Mouse (Mus musculus): ENCODE measurements around the gene Gm10775.

The Gm10775 gene

DNA sequence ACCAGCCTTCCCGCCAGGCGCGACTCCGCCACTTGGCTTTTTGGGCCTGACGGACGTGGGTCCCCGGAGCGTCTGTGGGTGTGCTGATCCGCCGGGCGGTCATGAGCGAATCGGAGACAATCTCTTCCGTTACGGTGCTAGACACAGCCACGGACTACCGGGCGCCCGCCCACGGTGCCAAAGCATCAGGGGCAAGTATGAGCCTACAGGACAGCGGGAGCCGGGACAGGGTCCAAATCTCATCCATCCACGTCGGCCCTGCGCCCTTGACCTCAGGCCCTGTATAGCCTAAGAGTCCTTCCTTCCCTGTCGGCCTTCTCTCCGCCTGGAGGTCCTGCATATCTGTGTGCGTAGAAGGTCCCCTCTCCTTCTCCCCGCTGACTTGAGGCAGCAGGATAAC, at the start of gene Gm10775:
Gene Gm10775, plus strand, starts transcription at position 301 of the 400 bp plus-strand sequence.
- no peak for DNase-seq

DNA sequence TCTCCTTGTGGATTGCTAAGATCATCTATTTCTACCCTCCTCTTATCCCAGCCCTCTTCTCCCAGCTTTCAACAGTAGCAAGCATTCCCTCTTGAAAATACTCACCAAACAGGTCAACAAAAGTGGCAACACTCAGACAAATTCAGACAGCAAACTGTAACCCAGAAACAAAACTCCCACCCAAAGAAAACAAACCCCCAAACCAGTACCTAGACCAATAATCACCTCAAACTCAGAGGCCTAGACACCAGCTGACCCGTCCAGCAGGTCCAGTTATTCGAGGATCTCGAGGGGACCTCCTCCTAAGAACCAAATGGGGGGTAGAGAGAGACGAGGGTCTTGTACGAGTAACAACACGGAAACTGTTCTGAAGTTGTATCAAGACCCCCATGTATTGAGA, 33.4 kb upstream of the Gm10775 start:
- no peak for DNase-seq

DNA sequence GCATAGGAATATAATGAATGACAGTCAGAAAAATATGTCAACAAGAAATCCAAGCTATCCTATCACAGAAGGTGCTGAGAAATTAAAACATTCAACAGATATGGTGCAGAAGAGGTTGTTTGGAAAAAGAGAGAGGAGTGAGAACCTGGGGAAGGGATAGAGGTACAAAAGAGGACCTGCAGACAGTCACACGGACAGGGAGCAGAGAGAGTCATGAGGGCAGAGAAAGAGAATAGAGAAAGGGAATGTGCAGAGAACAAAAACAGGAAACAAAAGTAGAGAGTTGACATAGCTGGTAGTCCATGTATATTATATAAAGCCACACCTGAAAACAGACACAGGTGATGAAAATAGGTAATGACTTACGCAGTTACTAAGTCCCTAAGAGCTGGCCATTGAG, 32.7 kb upstream of the Gm10775 start:
- DNase-seq: no peak

DNA sequence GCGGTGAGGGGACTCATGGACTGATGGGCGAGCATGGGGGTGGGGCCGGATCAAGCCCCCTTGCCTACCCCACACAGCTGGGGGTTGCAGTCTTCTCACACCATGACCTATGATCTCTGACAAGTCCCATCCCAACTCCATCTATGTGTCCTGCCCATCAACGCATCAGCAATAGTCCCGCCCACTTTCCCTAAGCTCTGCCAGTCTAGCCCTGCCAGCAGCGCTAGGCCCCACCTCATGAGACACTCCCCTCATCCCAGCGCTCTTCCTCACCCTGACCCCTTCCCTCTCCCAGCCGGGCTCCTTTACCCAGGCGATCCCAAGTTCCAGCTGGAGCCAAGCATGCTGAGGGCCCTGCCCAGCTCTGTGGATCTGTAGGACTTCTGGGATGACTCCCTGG, 22.1 kb upstream of the Gm10775 start:
- DNase-seq: no peak

DNA sequence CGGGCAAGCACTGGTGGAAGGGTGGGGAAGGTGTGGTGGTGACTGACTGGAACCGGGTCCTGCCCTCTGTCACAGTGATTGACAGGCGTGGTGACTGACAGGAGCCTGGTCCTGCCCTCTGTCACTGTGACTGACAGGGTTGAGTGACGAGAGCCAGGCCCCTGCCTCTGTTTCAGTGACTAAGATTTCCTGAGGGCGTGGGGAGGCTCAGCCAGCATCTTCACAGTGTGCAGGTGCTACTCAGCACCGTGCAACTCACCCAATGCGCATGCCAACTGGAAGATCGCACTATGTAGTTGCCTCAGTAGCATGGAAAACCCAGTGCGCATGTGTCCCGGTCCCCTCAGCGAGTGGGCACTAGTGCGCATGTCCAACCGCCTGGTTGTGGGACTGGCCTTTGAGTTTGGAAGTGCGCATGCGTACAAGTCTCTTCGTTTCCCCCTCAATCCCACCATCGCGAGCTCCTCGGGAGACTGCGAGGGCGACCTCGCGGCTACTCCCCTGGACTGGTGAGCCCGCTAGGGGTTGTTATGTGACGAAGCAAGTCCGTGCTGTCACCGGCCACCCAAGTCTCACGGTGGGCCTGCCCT, 18.7 kb upstream of the Gm10775 start:
- DNase-seq: peak; percentile 97 to 98

DNA sequence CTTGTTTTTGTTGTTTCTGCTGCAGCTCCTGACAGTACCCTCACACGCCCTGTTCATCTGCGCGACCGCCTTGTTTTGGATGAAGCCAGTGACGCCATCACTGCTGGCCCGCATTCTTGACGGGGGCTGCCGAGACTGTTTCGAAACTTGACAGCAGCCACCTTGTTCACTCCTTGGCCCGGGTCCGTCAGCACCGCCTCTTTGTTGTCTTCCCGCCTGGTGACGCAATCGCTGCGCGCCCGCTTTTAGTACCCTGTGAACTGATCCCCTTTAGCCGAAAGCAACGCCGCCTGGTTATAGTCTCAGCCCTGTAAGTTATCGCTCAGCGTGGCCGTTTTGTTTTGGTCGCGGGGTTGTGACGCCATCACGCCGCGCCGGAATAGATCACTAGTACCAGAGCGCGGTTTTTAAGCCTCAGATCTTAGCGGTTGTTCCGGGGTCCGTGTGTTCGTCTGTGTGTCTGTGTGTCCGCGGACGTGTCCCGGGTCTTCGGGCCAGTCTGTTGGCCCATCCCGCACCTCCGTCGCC, 18.2 kb upstream of the Gm10775 start:
- DNase-seq: peak; percentile 92

DNA sequence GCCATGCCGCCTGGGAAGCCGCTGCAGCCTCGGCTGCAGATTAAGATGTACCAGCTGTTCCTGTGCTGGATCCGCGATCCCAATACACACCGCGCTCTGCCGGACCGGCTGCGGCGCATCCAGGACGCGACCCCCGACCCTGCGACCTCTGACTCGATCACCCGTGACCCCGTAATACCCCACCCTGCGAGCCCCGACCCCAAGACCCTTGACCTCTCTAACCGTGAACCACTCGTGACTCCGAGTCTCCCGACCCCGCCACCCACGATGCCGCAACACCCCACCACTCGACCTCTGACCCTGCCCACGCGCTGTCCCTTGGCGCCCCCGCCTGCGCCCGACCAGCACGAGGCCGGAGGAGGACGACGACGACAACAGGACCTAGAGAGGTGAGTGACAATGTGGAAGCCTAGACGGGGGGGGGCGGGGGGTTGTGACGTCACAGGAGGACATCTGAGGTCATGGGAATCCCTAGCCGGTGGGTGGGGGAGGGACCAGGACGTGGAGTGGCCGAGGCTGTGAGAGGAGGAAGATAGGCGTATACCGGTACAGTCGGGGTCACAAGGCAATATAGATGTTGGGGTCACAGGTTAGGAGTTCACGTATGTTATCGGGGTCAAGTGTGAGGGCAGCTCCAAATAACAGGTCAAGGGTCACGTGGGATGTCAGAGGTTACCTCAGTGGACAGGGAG, 17.6 kb upstream of the Gm10775 start:
- DNase-seq: peak in 1 of 2 experiments; percentile 34

DNA sequence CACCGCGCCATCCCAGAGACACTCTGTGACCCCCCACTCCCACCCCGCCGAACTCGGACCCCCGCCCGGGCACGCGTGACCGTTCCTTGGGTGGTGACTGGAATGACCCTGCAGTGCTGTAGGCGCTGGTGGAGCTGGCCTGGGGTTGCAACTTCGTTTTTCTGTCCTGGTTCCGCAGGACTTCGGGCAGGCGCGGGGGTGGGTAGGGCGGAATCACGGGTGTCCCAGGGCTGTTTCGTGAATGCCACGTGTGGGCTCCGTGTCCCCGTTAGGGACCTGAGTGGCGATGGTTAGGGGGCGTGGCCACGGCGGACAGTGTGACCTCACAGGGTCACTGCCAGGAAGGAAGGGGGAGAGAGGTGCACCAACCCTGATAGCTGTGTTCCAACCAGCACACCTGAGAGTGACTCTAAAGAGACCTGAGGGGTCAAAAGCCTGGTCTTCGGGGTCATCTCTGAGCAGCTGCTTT, 17.0 kb upstream of the Gm10775 start:
- no peak for DNase-seq

DNA sequence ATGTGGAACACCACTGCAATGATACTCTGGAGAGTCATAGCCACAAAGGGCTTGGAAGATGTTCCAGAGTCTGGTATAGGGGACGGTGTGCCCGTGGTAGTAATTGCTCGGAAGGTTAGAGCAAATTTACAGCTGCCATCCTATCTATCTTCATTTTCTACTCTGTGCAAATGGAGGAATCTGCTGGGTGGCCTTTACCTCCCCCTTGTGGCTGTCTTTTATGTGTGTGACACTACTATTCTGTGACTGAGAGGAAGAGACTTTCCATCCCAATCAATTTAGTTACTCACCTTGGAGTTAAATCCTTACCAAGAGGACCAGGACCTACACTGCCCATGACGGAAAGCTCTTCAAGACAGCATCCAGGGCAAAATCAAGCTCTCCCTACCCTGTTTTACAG, 16.1 kb upstream of the Gm10775 start:
- DNase-seq: no peak

DNA sequence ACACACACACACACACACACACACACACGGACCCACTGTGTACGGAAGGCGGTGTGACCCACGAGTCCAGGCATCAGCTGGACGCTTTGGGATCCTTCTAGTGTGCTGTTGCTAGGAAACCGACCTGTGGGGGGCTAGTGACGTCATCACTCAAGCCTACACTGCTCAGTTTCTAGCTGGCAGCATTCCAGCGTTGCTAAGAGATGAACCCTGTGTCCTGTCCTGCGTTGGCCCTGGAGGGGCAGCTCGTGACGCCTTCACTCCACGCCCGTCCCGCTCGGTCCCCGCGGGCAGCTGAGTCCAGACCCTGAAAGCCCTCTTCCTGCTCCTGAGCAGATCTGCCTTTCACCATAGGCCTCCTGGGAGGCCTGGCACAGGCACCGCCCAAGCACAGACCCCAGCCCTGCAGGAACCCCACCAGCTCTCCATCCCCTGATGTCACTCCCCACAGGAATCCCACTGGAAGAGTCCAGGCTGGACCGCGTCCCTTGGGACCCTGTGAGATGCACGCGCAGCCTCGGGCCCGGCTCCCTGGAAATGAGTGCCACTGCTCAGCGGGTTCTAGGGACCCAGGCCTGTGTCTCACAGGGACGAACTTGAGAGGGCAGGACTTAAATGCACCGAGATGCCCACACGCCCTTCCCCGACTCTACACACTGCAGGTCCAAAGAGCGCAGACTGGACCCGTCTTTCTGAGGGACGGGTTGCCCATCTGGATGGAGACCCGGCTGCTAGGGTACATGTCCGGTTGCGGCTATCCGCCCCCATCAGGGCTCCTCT, 974 bp upstream of the Gm10775 start:
- DNase-seq: peak in 1 of 2 experiments; percentile 21

DNA sequence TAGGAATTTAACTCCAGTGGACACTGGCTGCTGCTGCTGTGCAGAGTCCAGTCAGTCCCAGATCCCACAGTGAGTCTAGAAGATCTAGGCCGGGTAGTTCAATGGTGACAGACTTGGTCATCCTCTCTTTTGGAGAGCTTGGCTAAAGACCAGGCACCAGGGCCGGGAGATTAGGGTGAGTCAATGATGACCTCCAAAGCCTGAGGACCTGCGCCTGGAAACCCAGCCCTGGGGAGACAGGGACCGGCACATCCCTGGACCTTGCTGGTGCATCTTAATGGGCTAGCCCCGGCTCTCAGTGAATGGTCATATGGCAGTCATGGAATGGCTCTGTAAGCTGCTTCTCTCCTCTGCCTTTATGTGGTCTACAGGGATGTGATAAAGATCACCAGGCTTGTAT, 2.7 kb downstream of the Gm10775 start:
- DNase-seq: no peak

DNA sequence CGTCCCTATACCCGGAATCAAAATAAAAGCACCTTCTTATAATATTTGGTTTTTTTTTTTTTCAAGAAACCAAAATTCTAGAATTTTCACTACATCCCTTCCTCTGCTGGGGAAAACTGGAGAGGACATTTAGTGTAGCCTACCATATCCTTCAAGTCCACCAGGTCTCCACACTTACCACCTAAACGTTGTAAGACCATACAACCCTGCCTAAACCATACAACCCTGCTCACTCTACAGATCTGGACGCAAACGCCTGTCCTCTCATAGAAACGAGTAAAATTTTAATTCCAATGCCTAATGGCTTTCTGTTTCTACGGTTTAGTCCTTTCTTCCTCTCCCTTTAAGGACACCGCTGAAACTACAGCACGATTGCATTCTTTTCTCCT, 18.6 kb downstream of the Gm10775 start:
- no peak for DNase-seq

DNA sequence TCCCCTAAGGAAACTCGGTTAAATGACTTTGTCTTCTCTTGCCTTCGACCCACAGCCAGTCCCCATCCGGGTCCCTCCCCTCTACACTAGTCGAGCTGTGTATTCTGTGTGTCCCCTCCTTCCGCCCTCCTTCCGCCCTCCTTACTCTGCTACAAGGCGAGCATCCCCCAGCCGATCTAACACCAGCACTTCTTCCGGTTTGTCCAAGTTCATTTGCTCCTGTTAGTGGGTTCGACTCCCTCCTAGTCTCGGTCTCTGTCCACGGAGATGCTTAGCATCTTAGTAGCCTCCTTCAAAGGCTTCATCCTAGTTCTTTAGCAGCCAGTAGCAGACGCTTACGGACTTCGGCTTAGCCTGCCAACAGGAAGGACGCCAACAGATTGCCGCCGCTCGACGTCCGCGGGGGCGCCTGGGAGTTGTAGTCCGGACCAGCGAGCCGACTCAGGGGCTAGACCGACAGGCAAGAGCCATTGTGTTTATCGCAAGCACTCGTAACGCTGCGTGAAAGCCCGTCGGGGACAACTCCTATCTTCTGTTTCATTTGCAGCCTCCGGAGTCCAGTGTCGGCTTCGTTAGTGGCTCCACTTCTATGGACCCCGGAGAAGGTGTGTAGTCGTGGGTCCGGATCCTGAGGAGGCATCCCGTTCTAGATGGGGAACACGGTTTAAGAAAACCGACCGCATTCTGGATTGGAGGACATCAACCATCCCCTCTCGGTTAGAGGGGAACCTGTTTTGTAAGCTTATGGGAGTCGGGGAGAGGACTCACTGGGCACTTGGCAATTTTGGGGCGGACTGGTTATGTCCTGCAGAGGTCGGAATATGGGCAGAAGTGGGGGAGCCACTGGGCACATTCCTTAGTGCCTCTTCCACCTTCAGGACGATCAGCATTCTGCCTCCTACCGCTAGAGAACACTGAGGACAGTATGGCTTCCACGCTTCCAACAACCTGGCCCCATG, 19.3 kb downstream of the Gm10775 start, which contains the start of gene Zfp369:
Gene Zfp369, plus strand, starts transcription at position 432 of the 959 bp plus-strand sequence.
- DNase-seq: peak; percentile 94 to 95

DNA sequence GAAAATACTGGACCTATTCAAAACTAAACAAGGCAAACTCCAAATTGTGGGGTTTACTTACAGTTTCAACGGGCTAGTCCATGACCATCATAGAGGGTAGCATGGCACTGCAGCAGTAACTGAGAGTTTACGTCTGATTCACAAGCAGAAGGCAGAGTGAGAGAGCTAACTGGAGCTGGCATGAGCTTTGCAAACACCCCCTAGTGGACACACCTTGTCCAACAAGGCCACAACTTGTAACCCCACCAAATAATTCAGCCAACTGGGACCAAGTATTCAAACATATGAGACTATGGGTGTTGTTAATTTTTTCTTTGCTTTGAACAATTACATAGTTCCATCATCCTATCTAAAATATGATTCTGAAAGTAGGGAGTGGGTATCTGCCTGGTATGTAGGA, 27.4 kb downstream of the Gm10775 start:
- DNase-seq: no peak

DNA sequence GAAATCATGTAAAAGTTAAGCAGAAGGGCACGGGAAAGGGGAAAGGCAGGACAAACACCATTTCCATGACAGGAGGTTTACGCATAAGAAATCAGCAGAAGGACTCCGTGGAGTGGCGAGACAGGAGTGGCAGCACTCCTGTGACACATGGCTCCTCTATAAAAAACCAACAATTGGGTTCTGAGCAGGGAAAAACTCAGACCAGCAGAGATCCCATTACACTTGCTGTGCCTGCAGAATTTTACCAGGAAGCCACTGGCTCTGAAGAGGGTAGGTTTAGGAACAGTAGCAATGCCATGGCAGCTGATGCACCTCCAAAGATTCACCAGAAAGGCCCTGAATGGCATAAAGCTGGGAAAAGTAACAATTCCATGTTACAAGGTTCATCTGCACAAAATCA, 37.0 kb downstream of the Gm10775 start:
- DNase-seq: no peak

Measured in lung, adult 18-20 months (tissue).